Mouse (Mus musculus) E14TG2a.4 (cell line): ENCODE measurements at regions not wholly inside any gene's neighbourhood (a gene's known extent, or its start where the extent isn't known, plus 50 kb on each side); places are given as distances from the start of the nearest gene placed in this dataset.

Experiments
- CTCF ChIP-seq: conservative IDR thresholded peaks from 2 replicates; pipeline ENCODE4 v1.5.1; 2014; ENCODE audit warnings: low read length
- NANOG ChIP-seq: IDR thresholded peaks from 2 replicates; pipeline ENCODE4 v1.6.1; 2014; ENCODE audit warnings: borderline replicate concordance, low read length, mixed read lengths
- POU5F1 ChIP-seq: IDR thresholded peaks from 2 replicates; pipeline ENCODE4 v1.6.1; 2014; ENCODE audit warnings: low read length, borderline replicate concordance

- TF ChIP-seq CTCF: no peak
- TF ChIP-seq NANOG: no peak
- no peak for TF ChIP-seq POU5F1
Observed at GRCm38 (mm10) chr17:62358323-62358722, 522.8 kb downstream of the Efna5 start.
